8 mouse cellular contexts compared by ENCODE assay signal in genomic region chrX:57053174-57053992, GRCm38 (mm10). TPM values are rescaled to one million over a fixed set of nuclear protein-coding genes. Genes with fewer than 3 reads are reported as not detected.
DNase-seq lines count a peak whose midpoint lies in the region; ATAC-seq and TF ChIP-seq lines count a peak whose summit lies in the region.

Gene Htatsf1, plus strand, starts transcription at chrX:57053583.

- H3K4me2 ChIP-seq in hindbrain, embryonic 16.5 days (ENCODE audit: low read length) = peak within 1 kb of the TSS; percentile 65

- peak within 1 kb of the TSS; percentile 94 for H3K27ac ChIP-seq in hindbrain, embryonic 16.5 days (ENCODE audit: low read depth, low read length)
- peak within 1 kb of the TSS; percentile 95 for H3K27ac ChIP-seq in left cerebral cortex, adult 2 months

- DNase-seq in WW6 (ENCODE audit: low read depth, low spot score) = peak; percentile 33
- DNase-seq in cerebellum, postnatal 4 days (ENCODE audit: low spot score in 2 of 2) = peak; percentile 57 to 74
- peak; percentile 73 for DNase-seq in gastrocnemius, adult 18-20 months (ENCODE audit: low spot score)
- DNase-seq in left cerebral cortex, adult 2 months (ENCODE audit: extremely low spot score in 1 of 2, low spot score in 2 of 2) = peak; percentile 80 to 82
- DNase-seq in right cerebral cortex, adult 2 months (ENCODE audit: low spot score in 2 of 2) = peak; percentile 73 to 79
- DNase-seq in urinary bladder, postnatal 14 days (ENCODE audit: low spot score) = peak; percentile 73

- WGBS in hindbrain, embryonic 16.5 days = 11% methylated on average over 33 of the region's 85 CpGs

- ATAC-seq in hindbrain, embryonic 16.5 days = peak; percentile 97
- ATAC-seq in megakaryocyte, adult 5-6 weeks (ENCODE audit: poor library complexity, severe bottlenecking) = peak; percentile 94

- H3K9ac ChIP-seq in hindbrain, embryonic 16.5 days (ENCODE audit: low read depth, low read length) = peak within 1 kb of the TSS; percentile 74

- H3K4me3 ChIP-seq in hindbrain, embryonic 16.5 days (ENCODE audit: low read length) = peak within 1 kb of the TSS; percentile 56
- peak within 1 kb of the TSS; percentile 76 for H3K4me3 ChIP-seq in left cerebral cortex, adult 2 months

- no peak for TF ChIP-seq CTCF in left cerebral cortex, adult 2 months (IDR thresholded peaks at IDR 0.05)

- H3K36me3 ChIP-seq in hindbrain, embryonic 16.5 days (ENCODE audit: control insufficient read depth, insufficient read depth, low read length) = peaks cover 4% of the 10 kb centered on the region; the same call in 1 of the 2 replicates

- H3K27me3 ChIP-seq in hindbrain, embryonic 16.5 days (replicated peaks; ENCODE audit: control insufficient read depth, insufficient read depth, low read length) = no peaks in the 10 kb centered on the region

- no peaks in the 10 kb centered on the region for H3K9me3 ChIP-seq in hindbrain, embryonic 16.5 days (ENCODE audit: control insufficient read depth, low read length)

- H3K4me1 ChIP-seq in hindbrain, embryonic 16.5 days (ENCODE audit: control insufficient read depth, insufficient read depth, low read depth, low read length) = peaks cover 2% of the 10 kb centered on the region; the same call in 1 of the 2 replicates

- intact Hi-C loops in left cerebral cortex, adult 2 months (cut with DNase I) = loop anchor here (2.0 to 10.0 kb wide), 3 partner anchors 339 to 456 kb away; partner anchors contain the start of genes Mmgt1 and Rbmx

RNA-seq across cellular contexts. Expression of gene Htatsf1, which starts in this region (rescaled TPM):
- total RNA-seq in gastrocnemius, adult 18-20 months (2021) = 10 to 100 TPM; 87.2 to 97.1 TPM
- polyA plus RNA-seq in hindbrain, embryonic 16.5 days (2015; fragmentation: Nextera tagmentation; extraction: Ambion mirVana) = 80.7 and 86.0 TPM in 2 replicates
- 10 to 100 TPM; 54.6 to 58.6 TPM for total RNA-seq in left cerebral cortex, adult 2 months (2021)
- 32.0 and 35.4 TPM in 2 replicates for total RNA-seq in megakaryocyte, adult 5-6 weeks (2015)
- total RNA-seq in megakaryocyte, adult 5-6 weeks (2017) = 47.7 and 49.1 TPM in 2 replicates

Comparison
In these comparisons a context has a peak if more than half of its experiments do, and no peak if none do; other contexts are left out.
1. Peak in every context shown above with its lines: DNase-seq, ATAC-seq, H3K4me3 ChIP-seq and H3K27ac ChIP-seq.